Mouse (Mus musculus) stomach, embryonic 14.5 days (tissue): ENCODE data around the gene Gm20388. TPM values are rescaled to one million over a fixed set of nuclear protein-coding genes. Genes with fewer than 3 reads are reported as not detected.

Experiments used
- ATAC-seq: fragments of 200-750 bp; cut with Nextera tagmentation; 2 replicates; pipeline ENCODE4 v1.8.0; 2017; ENCODE audit warnings: low read depth, moderate TSS enrichment; ENCODE audit not compliant: insufficient number of reproducible peaks, insufficient read depth, low FRiP score
- H3K27ac ChIP-seq: fragments of 300-500 bp; sonication (generic); 2 replicates; pipeline ENCODE4 v1.5.1; 2014; ENCODE audit warnings: mild to moderate bottlenecking, low read length, moderate library complexity, mixed read lengths
- H3K27me3 ChIP-seq: fragments of 300-500 bp; sonication (generic); 2 replicates; pipeline ENCODE4 v1.6.1; 2014; ENCODE audit warnings: low read length, control low read depth, mixed read lengths; ENCODE audit not compliant: control insufficient read depth, insufficient read depth
- H3K36me3 ChIP-seq: fragments of 300-500 bp; sonication (generic); 2 replicates; pipeline ENCODE4 v1.6.1; 2014; ENCODE audit warnings: mild to moderate bottlenecking, control low read depth, low read length, moderate library complexity, mixed read lengths; ENCODE audit not compliant: control insufficient read depth, insufficient read depth
- H3K4me1 ChIP-seq: fragments of 300-500 bp; sonication (generic); 2 replicates; pipeline ENCODE4 v1.6.1; 2014; ENCODE audit warnings: low read length, control low read depth, mixed read lengths; ENCODE audit not compliant: control insufficient read depth, insufficient read depth
- H3K4me2 ChIP-seq: fragments of 300-500 bp; sonication (generic); replicated peaks from 2 replicates; pipeline ENCODE4 v1.6.1; 2014; ENCODE audit warnings: low read depth, low read length, control low read depth
- H3K4me3 ChIP-seq: fragments of 300-500 bp; sonication (generic); 2 replicates; pipeline ENCODE4 v1.5.1; 2014; ENCODE audit warnings: low read depth, low read length, control low read depth
- H3K9ac ChIP-seq: fragments of 300-500 bp; sonication (generic); replicated peaks from 2 replicates; pipeline ENCODE4 v1.6.1; 2014; ENCODE audit warnings: low read depth, mild to moderate bottlenecking, control low read depth, low read length, moderate library complexity, mixed read lengths
- H3K9me3 ChIP-seq: fragments of 300-500 bp; sonication (generic); 2 replicates; pipeline ENCODE4 v1.6.1; 2016; ENCODE audit warnings: low read depth, low read length, control low read depth; ENCODE audit not compliant: control insufficient read depth
- WGBS: fragments of 180-500 bp; shearing (Covaris S2); extraction: QIAGEN DNeasy Blood & Tissue Kit; methylation state at CpG from one replicate; pipeline ENCODE4 v1.1.7; 2014; 5-methylcytosine and 5-hydroxymethylcytosine counted together
- polyA plus RNA-seq: library from polyadenylated mRNA; unstranded; fragments of >200 nt; fragmentation: Nextera tagmentation; extraction: Ambion mirVana; gene quantifications from 2 replicates; pipeline ENCODE4 v1.2.1, GENCODE M21; 2014

Gm20388 gene
- polyA plus RNA-seq, 1 experiment from 2014 or later = 11.4 TPM

DNA sequence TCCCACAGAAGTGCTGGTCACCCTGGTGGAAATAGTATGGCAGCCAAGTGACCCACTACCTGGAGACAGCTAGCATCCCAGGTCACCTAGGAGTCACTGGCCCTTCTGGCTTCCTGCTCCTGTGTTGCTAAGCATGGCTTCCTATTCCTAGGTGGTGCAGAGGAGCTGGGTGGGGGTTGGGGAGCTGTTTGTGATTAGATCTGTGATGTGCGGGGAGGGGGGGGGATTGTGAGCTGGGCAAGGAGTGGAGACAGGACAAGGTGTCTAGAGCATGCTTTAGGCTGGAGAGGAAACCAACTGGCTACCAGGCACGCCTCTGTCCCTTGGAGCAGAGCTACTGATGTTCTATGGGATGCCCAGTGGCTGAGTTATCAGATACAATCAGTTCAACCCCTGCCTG lies 561.1 kb downstream of the Gm20388 start:
- Histone ChIP-seq H3K4me2 (no peak overlapping the region), H3K4me3 (no peak overlapping the region), H3K27ac (no peak overlapping the region), H3K9ac (no peak overlapping the region), H3K36me3 (no peaks in the 10 kb centered on the region), H3K9me3 (no peaks in the 10 kb centered on the region), H3K27me3 (no peaks in the 10 kb centered on the region), H3K4me1 (peaks cover 24% of the 10 kb centered on the region)
- WGBS = 48% methylated on average over 2 of the region's 2 CpGs
- no peak for ATAC-seq

DNA sequence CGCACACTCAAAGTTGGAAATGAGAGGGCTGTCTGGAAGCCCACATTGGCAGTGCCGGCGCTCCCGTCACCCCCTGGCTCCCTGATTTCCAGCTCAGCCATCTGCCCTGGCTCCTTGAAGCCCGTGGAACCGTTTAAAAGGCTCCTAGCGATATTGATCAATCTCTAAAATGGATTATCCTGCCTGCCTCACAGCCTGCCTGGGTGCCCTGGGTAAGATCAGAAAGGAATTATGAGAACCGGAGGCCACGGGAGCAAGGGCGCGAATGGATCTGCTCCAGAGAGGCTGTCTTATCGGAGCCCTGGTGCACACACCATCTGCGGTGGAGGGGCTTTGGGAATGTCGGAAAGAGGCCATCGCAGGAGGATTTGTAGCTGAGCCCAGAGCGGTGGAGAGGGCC lies 561.6 kb downstream of the Gm20388 start:
- Histone ChIP-seq H3K4me1 (peaks cover 27% of the 10 kb centered on the region), H3K36me3 (no peaks in the 10 kb centered on the region), H3K4me3 (no peak overlapping the region), H3K9ac (no peak overlapping the region), H3K27ac (no peak overlapping the region), H3K27me3 (no peaks in the 10 kb centered on the region), H3K9me3 (no peaks in the 10 kb centered on the region), H3K4me2 (no peak overlapping the region)
- WGBS = 20% methylated on average over 16 of the region's 16 CpGs
- no peak for ATAC-seq

DNA sequence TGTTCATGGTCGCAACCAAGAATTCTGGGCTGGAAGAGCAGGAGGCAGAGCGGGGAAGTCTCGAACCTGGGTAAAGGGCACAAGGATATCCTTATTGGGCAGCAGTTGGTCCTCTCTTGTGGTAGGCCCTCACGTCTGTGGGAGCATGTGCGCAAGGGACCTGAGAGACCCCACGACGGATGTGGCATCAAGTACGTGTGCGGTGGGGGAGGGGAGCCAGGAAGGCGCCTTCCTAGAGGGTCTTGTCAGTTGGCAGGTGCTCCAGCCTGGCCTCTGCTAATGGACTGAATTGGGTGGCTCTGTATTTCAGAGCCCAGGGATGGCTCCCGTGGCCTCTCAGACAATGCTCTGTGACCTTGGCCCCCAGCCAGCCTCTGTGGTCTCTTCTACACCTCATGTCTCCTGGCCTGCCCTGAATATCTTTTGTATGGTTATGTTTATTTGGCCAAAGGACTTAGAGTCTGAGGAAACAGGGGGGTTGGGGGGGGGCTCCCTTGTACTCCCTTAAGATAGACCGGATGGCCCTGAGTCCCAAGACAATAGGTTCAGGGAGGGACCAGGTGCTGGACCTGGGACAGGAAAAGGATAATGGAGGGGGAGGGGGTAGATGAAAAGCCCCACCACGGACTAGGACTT lies 563.2 kb downstream of the Gm20388 start:
- H3K9me3 ChIP-seq = no peaks in the 10 kb centered on the region
- ATAC-seq = no peak
- H3K4me2 ChIP-seq = no peak overlapping the region
- no peak overlapping the region for H3K27ac ChIP-seq
- no peak overlapping the region for H3K4me3 ChIP-seq
- no peak overlapping the region for H3K9ac ChIP-seq
- 84% methylated on average over 13 of the region's 13 CpGs for WGBS
- H3K4me1 ChIP-seq = peaks cover 27% of the 10 kb centered on the region
- no peaks in the 10 kb centered on the region for H3K27me3 ChIP-seq
- H3K36me3 ChIP-seq = no peaks in the 10 kb centered on the region

DNA sequence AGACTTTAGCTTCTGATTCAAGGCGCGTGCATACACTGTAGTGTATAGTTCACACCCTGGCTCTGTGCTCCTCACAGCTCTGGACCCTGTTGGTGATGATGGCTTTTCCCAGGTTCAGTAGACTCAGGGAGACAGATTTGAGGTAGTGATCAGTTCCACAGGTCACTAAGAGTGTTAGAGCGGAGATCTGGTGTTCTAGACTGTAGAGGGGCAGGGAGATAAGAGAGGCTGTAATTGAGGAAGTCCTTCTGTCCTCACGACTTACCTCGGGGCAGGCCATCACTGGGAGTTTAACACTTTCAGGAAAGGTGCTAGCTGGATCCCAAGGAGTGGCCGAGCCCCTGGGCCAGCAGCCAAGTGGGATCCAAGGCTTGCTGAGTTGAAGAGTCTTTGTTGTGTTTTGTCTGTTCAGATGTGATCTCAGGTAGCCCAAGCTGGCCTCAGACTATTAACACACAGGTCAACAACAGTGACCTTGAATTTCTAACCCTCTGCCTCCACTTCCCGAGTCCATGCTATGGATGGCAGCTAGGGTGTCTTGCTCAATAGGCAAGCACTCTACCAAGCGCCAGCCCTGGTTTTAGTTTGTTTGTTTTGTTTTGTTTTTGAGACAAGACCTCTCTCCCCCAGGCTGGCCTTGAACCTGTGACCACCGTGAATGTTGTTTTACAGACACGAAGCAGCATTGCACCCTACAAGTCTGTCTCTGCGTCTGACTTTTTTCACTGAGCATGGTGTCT lies 564.0 kb downstream of the Gm20388 start:
- H3K36me3 ChIP-seq = no peaks in the 10 kb centered on the region
- no peak overlapping the region for H3K27ac ChIP-seq
- no peak overlapping the region for H3K4me3 ChIP-seq
- H3K9ac ChIP-seq = no peak overlapping the region
- ATAC-seq = no peak
- 67% methylated on average over 11 of the region's 11 CpGs for WGBS
- H3K4me2 ChIP-seq = no peak overlapping the region
- no peaks in the 10 kb centered on the region for H3K9me3 ChIP-seq
- H3K4me1 ChIP-seq = peaks cover 27% of the 10 kb centered on the region
- no peaks in the 10 kb centered on the region for H3K27me3 ChIP-seq

DNA sequence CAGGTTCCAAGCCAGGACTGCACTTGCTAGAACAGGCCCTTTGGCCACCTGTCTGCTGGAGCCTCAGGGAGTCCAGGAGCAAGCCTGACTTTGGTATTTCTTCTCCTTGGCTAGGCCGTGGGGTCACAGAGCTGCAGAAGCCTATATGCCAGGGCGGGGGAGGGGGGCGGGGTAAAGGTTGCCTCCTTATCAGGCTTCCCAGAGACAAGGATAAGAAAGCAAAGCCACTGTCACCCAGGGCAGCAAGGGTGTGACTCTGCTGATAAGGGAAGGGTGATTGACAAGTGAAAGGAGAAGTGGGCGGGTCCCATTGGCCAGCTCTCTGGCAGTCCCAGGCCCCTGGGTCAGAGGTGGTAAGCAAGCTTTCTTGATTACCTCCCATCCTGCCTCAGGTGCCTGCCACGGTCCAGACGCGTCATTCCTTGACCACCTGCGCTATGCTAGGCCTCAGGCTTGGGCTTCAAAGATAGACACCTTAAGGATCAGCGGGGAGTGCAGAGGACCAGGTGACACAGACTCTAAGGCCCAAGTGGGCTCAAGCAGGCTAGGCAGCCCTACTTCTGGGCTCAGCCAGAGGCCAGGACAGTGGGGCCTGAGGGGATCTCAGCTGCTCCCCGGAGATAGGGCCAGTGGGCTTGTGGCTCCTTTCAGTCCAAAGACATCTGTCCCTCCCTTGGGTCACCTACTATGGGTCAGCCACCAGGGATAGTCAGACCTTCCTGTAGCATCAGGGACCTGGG lies 565.0 kb downstream of the Gm20388 start:
- Histone ChIP-seq H3K9me3 (no peaks in the 10 kb centered on the region), H3K4me1 (peaks cover 27% of the 10 kb centered on the region), H3K4me3 (no peak overlapping the region), H3K27me3 (no peaks in the 10 kb centered on the region), H3K4me2 (no peak overlapping the region), H3K9ac (no peak overlapping the region), H3K27ac (peak overlapping the region; percentile 39; the same call in 1 of the 2 replicates), H3K36me3 (no peaks in the 10 kb centered on the region)
- WGBS = 62% methylated on average over 10 of the region's 10 CpGs
- ATAC-seq = peak; percentile 79

DNA sequence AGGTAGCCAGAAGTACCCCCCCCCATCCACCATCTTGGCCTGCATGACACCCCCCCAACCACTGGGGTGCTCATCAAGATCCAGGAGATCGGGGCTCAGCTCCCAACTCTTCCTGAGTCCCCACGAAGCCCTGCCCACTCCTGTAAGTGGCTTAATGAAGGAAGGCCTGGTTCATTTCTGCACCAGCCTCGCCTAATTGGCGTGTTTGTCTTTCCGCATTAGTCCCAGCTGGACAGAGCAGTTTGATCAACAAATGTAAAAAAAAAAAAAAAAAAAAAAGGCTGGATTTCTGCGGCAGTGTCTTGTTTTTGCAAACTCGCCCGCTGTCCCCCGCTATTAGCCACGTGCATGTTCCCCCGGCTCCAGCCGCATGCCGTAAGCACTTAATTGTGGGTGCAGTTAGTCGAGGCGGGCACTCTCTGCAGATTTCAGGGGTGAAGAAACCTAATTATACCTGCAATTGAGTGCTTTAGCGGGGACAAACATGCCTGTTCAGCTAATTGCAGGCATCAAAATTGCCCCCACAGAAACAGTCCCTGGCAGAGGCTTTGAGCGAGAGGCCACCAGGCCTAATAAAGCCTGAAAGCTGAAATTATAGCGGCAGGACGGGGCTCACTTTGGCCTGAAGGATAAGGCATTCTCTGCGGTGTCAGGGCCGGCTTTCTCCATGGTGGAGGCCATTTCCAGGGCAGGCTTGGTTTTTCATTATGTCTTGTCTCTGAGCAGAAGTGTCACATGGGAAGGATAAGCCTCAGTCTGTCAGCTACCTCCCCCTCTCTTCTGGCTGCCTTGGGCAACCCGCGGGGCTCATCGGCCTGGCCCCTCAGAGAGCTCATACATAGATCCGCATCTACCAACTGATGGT lies 566.3 kb downstream of the Gm20388 start:
- Histone ChIP-seq H3K4me2 (no peak overlapping the region), H3K4me3 (no peak overlapping the region), H3K27ac (no peak overlapping the region), H3K9me3 (no peaks in the 10 kb centered on the region), H3K36me3 (no peaks in the 10 kb centered on the region), H3K27me3 (no peaks in the 10 kb centered on the region), H3K9ac (no peak overlapping the region), H3K4me1 (peaks cover 15% of the 10 kb centered on the region)
- WGBS = 63% methylated on average over 25 of the region's 25 CpGs
- ATAC-seq = no peak

DNA sequence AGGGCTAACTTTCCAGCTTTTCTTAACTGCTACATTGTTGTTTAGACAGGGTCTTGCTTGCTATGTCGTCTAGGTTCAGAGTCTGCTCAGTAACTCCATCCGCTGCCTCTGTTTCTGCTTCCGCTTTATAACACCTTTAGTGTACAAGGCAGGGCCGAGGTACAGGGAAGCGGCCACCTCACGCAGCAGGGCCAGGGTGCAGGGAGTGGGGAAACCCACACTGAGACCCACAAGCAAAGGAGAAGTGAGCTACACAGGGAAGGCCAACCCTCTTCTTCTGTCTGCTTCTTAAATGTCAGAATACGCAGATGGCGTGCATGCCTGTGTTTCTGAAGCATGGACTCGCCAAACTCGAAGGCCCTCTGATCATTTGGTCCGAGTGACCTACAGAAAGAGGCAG lies 568.1 kb downstream of the Gm20388 start:
- no peak overlapping the region for H3K27ac ChIP-seq
- H3K4me1 ChIP-seq = peaks cover 7% of the 10 kb centered on the region; the same call in 1 of the 2 replicates
- 85% methylated on average over 11 of the region's 11 CpGs for WGBS
- no peaks in the 10 kb centered on the region for H3K36me3 ChIP-seq
- ATAC-seq = no peak
- H3K4me2 ChIP-seq = no peak overlapping the region
- no peaks in the 10 kb centered on the region for H3K27me3 ChIP-seq
- no peaks in the 10 kb centered on the region for H3K9me3 ChIP-seq
- H3K4me3 ChIP-seq = no peak overlapping the region
- no peak overlapping the region for H3K9ac ChIP-seq

DNA sequence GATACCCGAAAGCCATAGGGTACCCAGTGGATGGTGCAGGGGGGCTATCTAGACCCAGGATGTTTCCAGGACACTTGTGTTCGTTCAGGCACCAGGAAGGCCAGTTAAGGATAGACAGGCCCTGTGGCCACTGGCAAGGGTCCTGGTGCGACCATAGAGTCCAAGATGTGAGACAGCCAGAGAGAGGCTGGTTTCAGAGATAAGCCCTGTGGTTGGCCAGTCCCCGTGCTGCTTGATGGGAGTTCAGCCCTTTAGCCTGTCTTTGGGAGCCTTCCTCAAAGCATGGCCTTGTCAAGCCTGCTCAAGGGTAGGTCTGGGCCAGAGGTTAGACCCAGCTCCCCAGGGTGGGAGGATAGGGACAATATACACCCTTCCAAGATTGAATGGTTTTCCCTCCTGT lies 569.0 kb downstream of the Gm20388 start:
- Histone ChIP-seq H3K4me2 (no peak overlapping the region), H3K27me3 (no peaks in the 10 kb centered on the region), H3K4me1 (peaks cover 7% of the 10 kb centered on the region; the same call in 1 of the 2 replicates), H3K36me3 (no peaks in the 10 kb centered on the region), H3K9ac (no peak overlapping the region), H3K27ac (no peak overlapping the region), H3K4me3 (no peak overlapping the region), H3K9me3 (no peaks in the 10 kb centered on the region)
- 86% methylated on average over 4 of the region's 4 CpGs for WGBS
- no peak for ATAC-seq
